Mouse (Mus musculus) c-Kit-positive CD71-negative TER-119-negative erythroid progenitor cells, embryonic 14.5 days (primary cell): ENCODE results near the gene Shmt1.
"Not testable (repeated sequence)": the region's sequence is repeated elsewhere in the genome, so short reads cannot be mapped to it uniquely, and the experiment has no call there.

ENCODE experiments used
- DNase-seq: peaks from one replicate; pipeline ENCODE4 v3.0.0-alpha.2; 2013; ENCODE audit warnings: low read depth

Gene Shmt1

DNA sequence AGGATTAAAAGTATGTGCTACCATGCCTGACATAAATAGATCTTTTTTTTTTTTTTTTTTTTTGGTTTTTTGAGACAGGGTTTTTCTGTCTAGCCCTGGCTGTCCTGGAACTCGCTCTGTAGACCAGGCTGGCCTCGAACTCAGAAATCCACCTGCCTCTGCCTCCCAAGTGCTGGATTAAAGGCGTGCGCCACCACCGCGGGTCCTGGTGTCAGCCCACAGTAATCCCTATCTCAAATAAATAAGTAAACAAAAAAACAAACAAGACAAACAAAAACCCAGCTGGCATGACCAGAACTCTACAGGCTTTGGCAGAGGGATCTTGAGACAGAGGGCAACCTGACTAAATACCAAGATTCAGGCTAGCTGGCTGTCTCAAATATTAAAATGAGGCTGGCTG is at the start of gene Shmt1:
TSS of gene Shmt1 (minus strand) at position 101 of the 400 bp plus-strand sequence.
- not testable (repeated sequence) for DNase-seq

DNA sequence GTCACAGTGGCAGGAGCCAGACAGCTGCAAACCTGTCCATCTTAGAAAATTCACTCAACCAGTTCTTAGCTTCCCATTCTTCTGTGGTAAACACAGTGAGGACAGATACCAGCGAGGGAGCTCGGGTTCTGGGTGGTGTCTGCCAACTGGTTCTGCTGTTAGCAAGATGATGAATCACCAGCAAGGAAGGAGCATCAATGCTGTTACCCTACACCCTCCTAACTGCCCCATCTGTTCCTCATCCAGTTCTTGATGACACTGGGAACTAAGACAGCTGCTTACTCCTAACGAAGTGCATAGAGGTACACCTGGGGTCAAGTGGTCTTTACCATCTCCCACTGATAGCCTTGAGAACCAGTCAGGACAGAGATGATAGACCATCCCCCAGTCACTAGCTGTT is 45.1 kb upstream of the Shmt1 start:
- DNase-seq = no peak

DNA sequence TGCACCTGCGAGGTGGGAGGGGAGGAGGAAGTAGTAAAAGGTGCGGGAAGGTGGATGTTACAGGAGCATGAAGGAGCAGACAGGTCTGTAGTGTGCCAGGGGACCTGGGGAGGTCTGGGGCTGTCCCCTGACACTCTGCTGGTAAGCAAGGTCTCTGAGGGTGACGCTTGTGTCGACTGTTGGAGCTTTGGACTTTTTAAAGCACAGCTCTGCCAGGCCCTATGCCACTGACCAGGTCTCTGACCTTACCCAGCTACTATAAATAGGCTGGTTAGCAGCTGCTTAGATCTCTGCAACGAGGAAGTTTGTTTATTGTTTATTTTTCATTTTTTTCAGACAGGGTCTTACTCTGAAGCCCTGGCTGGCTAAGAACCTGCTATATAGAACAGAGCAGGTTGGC is 33.9 kb upstream of the Shmt1 start:
- no peak for DNase-seq

DNA sequence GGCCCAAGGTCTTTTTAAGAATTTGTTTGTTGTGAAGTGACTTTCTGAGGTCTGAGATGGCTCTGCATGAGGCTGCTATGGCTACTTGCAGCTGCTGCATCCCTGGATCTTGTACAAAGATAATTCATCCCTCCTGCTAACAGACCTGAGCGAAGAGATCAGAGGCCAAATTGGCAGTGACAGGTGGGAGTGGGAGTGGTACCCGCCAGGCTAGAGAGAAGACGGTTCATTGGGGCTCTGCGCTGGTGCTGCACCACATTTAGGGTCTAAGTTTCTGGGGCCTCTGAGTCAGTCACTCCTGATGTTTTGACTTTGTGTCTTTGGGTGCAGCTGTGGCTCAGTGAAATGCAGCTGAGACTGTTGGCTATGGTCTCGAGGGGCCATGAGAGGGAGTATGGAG is 31.9 kb upstream of the Shmt1 start:
- DNase-seq = no peak

DNA sequence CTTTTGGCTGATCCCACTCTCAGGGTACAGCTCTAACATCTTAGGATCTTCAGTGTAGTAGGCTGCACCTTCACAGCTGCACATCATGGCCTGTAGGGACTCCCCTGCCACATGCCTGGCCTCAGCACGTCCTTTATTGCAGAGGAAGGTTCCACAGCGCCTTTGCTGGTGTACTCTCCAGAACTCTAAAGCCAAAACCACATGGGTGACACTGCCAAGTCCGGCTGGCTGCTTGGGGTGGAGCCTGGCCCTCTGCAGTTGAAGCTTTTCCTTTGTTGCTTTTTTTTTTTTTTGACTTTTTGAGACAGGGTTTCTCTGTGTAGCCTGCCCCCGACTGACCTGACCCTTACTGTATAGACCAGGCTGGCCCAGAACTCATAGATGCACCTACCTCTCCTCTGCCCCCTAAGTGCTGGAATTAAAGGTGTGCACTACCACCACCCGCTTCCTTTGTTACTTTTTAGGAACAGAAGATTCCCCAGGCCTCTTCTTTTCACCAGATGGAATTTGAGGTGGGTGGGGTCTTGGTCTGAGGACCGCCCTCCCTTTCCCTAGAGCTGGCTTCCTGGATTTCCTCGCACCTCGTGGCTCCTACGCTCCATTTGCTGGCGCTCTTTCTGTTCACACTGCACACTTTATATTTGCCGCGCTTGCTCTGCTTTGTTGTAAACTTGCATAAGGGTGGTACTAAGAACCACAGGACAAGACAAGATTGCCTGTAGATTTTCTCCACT is 30.1 kb upstream of the Shmt1 start:
- no peak for DNase-seq

DNA sequence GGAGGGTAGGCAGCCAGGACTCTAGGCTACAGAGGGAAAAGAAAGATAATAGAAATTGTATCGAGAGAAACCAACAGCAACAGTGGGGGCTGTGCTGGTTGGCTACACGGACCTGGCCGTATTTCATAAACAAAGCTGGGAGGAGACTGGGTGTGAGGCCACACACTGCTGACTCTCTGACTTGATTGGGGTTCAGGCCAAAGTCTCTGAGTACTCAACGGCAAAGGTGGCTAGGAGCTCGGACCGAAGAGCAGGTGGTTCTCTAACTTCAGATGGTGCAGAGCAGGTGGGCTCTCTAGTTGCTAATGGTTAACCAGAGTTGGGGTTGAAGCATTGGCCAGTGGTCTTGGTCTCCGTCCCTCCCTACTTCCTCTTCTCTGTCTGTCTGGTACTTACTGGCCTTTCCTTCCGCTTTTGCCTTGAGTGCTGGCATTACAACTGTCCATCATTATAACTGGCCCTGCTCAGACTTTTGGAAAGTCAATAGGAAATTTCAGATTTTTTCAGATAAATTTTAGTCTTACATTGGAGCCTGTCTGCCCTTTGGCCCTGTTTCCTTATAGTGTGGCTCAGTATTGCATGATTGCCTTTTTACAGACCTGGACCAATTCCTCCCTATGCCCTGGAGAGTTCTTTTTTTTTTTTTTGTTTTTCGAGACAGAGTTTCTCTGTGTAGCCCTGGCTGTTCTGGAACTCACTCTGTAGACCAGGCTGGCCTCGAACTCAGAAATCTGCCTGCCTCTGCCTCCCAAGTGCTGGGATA is 26.3 kb upstream of the Shmt1 start:
- no peak for DNase-seq

DNA sequence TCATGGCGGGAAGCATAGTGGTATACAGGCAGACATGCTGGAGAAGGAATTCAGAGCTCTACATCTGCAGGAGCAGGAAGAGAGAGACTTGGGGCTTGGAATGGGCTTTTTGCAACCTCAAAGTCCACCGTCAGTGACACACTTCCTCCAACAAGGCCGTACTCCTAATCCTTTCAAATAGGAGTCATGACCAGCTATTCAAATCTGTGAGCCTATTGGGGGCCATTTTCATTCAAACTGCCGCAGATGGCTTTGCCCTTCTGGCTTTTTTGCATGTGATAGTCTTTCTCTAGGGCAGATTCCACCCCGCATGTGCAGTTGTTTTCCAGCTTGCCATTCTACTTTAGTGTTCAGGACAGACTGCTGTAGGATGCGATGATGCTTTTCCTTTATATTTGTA is 25.4 kb upstream of the Shmt1 start:
- DNase-seq = no peak

DNA sequence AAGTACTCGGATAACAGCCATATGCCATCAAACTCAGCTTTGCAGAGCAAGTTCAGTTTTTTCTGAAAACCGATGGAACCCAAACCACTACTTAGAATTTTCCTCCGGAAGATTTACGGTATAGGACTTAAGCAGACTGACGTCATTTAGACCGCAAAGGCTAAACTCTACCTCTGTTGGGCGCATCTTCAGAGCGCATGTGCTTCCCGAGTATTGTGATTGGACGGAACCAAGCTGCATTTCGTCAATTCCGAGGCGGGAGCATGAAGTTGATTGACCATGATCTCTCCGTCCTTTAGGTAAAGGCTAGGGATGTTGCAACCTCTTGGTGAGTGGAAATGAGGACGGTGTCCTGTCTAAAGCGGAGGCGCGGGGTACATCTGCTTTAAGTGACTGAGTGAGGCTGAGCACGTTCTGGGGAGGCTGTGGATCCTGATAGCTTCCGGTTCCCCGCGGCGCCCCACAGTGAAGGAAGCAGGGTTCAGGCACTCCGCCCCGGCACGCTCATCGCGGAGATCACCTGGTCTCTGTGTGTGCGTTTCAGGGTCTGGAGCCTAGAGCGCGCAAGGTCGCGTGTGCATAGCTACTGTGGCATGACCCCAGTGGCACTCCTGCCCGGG is 19.0 kb upstream of the Shmt1 start, which contains the start of gene Dhrs7b:
TSS of gene Dhrs7b (plus strand) at position 199 of the 620 bp plus-strand sequence.
- DNase-seq = peak; percentile 96

DNA sequence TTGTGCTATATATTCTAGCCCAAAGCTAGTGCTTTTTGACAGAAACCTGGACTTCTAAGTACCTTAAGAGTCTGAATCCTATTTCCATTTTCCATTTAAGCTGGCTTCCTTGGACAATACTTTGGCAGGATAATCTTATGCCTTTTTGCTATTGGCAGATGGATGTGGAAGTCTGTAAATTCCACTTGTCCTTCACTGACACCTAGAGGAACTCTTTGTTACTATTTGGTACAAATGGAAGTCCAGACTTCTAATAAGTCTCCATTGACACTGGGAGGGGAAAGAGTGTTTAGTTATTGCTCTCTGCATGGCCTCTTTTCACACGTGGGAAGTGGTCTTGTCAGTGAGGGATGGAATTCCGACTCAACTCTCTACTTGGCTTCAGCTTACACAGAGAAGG is 17.4 kb upstream of the Shmt1 start:
- no peak for DNase-seq

DNA sequence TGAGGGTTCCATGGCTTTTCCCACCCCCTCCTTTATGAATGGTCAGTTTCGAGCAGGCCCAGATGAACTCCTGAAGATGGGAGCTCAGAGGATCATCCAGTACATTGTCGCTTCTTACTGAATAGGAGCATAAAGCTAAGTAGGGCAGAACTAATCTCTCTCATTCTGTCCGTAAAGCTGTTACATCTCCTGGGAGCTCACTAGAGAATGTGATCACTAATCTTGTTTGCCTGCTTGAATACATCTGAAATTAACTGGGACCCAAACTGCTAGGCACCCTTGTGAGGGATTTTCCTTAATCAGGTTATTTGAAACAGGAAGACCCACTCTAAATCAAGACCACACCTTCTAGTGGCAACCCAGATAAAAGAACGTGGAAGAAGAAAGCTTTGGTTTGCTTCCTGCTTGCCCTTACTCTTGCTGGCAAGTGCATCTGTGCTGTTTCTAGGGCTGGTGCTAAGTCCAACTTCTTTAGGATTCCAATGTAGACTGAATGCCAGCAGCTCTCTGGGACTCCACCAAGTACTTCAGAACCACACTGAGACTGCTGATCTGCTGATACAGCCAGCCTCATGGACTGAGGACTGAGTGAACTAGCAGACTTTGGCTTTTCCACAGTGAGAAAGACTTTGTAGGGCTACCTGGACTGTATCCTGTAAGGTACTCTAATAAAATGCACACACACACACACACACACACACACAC is 15.9 kb upstream of the Shmt1 start:
- no peak for DNase-seq

DNA sequence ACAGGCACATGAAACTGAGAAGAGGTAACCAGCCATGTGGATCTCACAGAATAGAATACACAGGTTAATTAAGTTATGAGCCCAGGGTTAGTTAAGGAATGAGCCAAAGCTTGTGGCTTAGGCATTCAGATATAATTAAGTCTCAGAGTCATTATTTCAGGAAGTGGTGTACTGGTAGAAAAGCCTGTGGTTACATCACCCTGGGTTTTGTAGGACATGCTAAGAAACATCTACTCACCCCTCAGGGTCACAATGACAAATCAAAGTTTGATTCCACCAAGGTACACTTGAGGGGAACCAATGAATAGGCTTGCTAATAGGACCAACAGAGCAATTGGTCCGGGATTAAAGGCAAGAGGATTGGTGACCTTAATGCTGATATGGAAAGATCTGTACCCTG is 15.2 kb upstream of the Shmt1 start:
- no peak for DNase-seq

DNA sequence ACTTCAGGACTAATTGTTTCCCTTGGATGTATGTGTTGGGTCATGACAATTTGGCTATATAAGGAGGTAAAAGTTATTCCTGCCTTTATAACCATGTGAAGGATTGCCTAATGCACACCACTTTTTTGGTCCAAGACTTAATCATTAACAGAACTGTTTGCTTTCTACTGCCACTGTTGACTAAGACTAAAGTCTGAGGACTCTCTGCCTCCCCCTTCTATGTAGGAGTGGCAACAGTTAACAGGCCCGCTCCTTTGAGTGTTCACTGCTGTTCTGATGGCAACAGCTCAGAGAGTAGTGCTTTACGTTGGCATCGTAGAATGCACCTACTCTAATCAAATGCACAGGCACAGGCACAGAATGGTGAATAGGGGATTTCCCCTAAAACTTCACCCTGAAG is 13.7 kb upstream of the Shmt1 start:
- DNase-seq = no peak

DNA sequence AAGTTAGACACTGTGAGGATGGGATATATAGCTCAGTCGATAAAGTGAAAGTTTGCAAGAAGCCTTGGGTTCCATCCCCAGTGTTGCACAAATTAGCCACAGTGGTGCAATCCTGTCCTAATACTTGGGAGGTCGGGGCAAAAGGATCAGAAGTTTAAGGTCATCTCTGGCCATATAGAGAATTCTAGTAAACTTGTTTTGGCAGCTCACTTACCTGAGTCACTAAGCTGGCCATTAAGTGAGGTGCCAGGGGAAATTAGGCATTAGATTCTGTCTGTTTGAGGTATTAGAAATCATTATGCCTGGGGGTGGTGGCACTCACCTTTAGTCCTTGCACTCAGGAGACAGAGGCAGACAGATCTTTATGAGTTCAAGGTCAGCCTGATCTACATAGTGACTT is 12.3 kb upstream of the Shmt1 start:
- DNase-seq = no peak

DNA sequence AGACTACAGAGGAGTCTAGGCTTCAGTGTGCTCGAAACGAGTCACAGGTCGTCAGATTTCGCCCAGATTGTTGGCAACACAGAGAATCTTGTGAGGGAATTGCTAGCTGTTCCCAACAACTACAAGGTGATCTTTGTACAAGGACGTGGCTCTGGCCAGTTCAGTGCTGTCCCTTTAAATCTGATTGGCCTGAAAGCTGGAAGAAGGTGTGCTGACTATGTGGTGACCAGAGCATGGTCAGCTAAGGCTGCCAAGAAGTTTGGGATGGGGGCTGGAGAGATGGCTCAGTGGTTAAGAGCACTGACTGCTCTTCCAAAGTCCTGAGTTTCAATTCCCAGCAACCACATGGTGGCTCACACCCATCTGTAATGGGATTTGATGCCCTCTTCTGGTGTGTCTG is 4.9 kb upstream of the Shmt1 start:
- DNase-seq = no peak

DNA sequence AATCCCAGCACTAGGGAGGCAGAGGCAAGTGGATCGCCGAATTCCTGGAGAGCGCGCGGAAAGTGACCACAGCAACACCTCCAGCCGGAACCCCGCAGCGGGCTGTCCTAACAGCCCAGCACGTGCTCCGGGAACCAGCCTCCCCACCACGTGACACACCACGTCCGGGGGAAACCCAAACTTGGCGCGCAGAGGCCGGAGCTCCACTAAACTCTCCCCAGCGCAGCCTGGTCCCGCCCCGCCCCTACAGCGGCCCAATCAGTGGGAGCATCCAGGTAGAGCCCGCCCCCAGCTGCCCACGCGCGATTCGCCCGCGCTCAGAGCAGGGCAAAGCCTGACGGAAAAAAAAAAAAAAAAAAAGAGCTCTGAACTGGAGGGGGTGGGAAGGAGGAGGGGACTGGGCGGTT is 461 bp downstream of the Shmt1 start:
- DNase-seq = peak; percentile 89

DNA sequence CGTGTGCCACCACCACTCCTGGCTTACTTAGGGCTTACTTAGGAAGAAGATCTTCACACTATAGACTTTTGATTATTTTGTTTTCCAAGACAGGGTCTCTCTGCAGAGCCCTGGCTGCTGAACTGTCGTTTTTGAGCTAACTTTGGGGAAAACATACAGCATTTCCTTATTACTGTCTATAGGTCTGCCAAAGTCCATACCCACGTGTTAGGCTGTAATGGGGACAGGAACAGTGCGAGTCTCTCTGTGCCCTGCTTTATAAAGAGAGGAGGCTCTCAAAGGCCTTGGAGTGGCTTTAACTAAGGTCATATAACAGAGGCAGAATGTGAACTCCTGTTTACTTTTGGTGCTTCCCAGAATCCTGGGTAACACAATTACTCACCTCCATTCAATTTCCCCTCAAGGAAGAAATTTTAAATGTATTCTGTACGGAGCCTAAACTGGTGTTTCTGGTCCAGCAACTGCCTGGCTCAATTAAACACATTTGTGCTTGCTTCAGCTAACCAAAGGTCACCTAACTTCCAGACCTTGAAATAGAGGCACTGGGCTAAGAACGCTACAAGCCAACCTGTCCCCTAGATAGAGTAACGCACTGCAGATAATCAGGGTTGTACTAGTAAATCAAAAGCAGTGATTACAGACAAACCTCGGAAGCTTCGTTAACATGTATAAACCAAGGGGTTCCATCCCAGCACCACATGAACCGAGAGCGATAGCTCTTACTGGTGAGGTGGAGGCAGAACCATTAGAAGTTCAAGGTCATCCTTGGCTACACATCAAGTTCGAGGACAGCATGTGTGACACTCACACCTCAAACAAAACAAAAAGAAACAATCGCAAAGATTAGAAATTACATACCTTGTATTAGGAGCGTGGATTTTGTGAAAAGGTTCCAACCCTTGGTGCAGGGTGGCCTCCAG is 1.2 kb downstream of the Shmt1 start:
- no peak for DNase-seq

DNA sequence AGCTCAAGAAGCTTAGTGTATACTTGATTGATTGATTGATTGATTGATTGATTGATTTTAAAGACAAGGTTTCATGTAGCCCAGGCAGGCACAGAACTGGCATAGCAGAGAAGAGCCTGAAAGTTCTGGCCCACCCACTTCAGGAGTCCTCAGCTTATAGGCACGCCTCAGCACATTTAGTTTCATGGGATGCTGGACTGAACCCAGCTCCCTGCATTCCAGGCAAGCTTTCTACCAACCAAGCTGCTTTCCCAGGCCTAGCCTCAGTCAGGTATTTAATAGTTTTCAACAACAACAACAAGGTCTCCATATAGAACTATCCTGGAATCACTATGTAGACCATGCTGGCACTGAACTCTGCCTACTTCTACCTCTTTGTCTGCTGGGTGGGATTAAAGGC is 2.0 kb downstream of the Shmt1 start:
- DNase-seq = no peak

DNA sequence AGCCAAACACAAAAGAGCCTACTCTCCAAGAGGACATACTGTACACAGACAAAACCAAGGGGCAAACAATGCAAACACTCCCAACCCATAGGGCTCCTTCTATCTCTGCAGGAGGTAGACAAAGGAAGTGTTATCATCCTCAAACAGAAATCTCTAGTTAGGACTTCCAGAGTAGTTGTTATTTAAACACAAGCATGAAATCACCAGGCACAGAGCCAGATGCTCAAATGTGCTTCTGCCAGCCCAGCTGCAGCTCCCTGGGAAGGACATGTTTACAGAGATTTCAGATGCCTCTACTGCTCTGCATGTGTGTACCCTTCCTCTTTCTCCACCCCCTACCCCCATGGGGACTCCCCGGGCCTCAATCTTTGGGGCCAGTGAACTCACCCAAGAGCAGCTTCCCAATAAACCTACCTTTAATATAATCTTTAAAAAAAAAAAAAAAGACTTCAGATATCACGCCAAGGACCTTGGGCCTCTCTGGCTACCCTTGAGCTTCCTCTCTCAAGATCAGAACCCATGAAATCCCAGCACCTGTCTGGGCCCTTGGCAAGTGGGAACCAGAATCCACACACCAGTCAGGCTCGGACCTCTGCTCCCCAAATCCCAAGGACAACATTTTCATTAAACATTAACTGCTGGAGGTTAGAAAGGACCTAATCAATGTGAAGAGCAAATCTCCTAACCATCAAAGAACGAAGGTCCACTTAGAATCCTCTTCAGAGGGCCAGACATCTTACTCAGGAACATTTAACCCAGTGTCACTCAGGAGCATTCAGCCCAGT is 3.0 kb downstream of the Shmt1 start:
- no peak for DNase-seq

DNA sequence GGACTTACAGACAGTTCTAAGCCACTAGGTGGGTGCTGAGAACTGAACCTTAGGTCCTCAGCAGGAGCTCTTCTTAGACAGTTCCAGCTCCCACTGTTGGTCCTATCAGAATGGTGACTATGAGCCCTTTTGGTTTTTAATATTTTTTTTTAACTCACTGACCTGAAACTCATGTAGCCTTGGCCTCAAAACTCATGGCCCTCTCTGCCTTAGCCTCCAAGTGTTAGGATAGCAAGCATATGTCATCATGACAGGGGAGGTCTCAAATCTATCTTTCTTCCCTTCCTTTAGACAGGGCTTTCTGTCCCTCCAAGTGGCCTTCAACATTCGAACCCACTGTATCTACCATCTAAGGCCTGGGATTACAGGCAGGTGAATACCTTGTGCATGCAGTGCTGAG is 10.6 kb downstream of the Shmt1 start:
- DNase-seq = no peak

DNA sequence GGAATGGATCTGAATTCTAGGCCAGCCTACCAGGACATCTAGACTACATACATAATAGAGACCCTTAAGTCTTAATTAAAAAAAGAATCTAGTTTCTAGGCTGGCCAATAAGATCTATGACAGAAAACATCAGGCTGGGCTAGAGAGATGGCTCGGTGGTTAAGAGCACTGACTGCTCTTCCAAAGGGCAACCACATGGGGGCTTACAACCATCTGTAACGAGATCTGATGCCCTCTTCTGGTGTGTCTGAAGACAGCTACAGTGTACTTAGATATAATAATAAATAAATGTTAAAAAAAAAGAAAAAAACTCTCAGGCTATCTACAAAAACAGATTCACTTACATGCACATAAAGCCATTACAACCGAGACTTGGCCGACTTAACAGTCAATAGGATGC is 11.5 kb downstream of the Shmt1 start:
- DNase-seq = no peak

DNA sequence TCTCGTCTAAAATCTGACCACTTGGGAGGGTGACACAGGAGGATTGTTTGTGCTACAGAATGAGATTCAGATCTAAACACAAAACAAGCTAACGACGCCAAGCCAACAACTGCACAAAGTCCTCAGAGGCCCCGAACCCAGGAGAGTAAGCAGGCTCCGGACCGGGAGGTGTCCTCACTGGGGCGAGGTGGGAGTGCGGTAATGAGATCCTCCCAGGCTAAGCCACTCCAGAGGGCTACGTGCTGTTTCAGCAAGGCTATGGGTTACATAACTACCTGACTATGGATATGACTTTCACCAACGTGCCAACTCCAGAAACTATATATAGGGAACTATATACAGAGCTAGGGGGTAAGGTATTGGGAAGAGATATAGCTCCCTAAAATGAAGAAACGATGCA is 15.2 kb downstream of the Shmt1 start:
- no peak for DNase-seq
